Mouse (Mus musculus) ES-CJ7 (cell line): ENCODE results near the gene P3h1.

Experiments
- DNase-seq: peaks from one replicate; pipeline ENCODE4 v3.0.0; 2011; ENCODE audit warnings: low read depth, low spot score

P3h1 gene

DNA sequence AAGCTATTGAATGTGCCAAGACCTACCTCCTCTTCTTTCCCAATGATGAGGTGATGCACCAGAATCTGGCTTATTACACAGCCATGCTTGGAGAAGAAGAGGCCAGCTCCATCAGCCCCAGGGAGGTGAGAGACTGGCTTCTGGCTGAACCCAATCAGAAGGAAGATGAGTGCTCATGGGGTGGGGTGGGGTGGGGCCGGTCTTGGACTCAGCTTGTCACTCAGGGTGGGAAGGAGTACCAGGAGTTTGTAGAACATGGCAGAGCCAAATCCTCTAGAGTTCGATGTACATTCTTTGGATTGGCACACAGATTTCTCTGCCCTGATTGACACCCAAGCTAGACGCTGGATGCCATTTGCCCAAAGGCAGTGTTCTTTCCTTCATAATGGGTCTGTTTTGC lies 5.9 kb downstream of the P3h1 start:
- no peak for DNase-seq

DNA sequence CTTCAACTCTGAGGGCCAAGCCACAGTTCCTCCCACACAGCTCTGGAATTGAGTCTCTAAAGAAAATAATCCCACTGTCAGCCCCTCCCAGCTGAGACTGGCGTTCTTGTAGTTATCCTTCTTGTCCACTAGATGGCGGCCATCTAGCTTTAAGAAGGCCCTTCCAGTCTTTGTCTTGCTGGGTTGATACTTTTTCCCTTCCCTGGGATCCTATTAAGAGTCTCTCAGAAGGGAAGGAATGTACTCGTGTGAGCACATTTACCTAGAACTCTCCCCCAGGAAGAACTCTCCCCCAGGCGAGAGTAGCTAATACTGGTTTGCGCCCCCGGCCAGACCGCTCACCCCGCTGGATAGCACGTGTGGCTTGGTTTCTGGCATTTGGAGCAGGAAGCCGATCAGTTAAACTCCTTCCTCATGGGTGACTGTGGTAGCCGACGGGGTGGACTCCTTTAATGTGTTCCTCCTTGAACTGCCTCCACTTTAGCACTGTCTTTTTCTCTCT lies 6.5 kb downstream of the P3h1 start:
- DNase-seq: peak; percentile 84

DNA sequence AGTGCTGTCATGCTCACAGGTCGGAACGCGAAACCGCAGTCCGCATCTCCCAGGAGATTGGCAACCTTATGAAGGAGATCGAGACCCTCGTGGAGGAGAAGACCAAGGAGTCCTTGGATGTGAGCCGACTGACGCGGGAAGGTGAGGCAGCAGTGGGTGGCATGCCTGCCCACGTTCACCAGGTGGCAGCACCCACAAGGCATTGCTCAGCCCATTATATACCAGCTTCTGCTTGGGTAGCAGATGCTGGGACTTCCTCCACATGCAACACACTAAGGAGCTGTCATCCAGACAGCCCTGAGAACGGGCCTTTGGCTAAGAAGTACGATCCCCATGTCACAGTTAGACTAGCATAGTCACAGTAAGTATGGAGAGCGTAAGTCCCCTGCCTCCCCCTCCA lies 8.9 kb downstream of the P3h1 start:
- DNase-seq: no peak

DNA sequence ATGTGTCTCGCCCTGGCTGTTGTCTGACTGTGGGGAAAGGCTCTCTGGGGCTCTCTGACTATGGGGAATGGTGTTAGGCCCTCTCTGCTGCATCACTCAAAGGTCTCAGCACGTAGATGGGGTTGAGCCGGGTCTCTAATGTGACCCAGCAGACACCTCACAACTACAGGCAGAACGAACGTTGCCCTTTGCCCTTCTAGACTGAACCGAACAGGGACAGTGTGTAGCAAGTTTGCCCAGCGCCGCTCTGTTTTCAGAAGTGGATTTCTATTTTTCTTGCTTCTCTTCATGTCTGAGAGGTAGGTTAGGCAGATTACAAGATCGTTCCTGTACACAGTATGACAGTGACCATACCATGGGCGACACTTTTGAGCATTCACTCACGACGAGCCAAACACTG lies 9.9 kb downstream of the P3h1 start:
- no peak for DNase-seq

DNA sequence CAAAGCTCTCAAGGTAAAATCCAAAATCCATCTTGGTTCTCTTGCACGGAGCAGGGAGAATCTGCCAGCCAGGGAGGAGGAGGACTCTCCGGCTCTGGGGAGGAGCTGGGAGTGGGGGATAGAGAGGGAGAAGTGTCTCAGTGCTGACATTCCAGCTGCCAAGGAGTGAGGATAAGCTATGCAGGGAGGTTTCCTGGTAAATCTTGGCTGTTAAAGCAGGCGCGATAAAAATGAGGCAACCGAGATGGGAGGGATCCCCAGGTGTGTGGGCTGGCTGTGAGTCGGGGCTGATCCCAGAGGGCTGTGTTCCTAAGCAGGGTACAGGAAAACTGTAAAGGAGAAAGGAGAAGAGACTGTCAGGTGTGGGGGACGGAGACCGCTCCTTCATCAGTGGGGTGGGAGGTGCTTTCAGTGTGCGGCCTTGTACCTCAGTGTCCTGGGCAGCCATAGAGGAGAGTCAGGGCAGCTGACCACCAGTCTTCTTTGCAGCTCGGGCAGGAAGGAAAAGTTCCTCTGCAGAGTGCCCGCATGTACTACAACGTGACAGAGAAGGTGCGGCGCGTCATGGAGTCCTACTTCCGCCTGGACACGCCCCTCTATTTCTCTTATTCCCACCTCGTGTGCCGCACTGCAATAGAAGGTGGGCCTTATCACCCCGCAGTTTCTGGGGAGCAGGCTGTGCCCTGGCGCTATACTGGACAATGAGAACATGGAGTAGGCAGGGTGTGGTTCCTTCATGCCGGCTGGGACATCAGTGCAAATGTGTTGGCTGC lies 11.9 kb downstream of the P3h1 start:
- DNase-seq: no peak

DNA sequence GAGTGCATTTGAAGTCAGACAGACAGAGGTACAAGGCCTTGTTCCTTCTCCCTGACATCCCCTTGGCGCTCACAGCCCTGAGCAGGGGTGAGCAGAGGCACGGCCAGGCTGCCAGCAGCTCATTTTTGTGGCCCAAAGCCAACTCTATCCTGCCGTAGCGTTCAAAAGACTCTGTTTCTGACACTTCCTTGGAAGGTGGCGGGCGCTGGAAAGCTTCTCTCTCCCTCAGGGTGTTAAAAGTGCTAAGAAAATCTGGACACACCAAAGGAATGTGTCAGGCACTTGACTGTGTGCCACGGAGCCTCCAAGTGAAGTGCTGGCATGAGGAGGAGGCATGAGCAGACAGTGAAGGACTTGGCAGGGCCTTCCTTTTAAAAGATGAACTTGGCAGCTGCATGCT lies 12.8 kb downstream of the P3h1 start:
- no peak for DNase-seq

DNA sequence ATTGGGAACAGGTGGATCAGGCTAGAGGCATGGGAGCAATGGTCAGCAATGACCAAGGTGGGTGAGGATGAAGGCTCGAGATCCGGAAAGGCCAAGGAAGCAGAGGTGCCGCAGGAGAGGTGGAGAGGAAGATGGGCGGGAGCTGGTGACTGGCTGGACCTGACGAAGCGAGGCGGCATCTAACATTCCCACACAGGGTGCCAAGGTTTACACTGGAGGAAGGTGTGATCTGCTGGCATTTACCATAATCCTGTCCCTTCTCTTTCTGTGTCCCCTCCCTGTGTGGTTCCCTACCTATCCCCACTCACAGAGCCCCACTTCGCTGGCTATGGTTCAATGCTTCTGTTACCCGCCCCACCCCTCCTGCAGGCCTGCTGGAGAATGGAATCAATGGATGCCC lies 13.2 kb downstream of the P3h1 start:
- no peak for DNase-seq

DNA sequence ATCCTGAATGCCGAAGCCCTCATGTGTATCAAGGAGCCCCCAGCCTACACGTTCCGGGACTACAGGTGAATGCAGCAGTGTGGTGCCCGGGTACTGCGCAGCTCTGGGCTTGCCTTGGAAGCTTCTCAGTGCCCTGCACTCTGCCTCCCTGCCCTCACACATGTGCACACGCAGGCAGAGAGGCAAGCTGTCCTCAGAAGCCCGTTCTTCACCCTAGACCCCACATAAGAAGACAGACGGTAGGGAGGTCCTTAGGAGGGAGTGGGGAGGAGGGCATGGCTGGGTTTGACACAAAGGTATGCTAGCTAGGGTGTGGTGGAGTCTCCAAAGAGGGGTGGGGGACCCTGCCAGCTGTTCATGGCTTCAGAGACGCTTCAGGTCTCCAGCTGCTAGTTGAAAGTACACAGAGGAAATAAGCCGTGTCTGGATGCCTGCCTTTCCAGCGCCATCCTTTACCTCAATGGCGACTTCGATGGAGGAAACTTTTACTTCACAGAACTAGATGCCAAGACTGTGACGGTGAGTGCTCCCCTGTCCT lies 14.0 kb downstream of the P3h1 start:
- no peak for DNase-seq

DNA sequence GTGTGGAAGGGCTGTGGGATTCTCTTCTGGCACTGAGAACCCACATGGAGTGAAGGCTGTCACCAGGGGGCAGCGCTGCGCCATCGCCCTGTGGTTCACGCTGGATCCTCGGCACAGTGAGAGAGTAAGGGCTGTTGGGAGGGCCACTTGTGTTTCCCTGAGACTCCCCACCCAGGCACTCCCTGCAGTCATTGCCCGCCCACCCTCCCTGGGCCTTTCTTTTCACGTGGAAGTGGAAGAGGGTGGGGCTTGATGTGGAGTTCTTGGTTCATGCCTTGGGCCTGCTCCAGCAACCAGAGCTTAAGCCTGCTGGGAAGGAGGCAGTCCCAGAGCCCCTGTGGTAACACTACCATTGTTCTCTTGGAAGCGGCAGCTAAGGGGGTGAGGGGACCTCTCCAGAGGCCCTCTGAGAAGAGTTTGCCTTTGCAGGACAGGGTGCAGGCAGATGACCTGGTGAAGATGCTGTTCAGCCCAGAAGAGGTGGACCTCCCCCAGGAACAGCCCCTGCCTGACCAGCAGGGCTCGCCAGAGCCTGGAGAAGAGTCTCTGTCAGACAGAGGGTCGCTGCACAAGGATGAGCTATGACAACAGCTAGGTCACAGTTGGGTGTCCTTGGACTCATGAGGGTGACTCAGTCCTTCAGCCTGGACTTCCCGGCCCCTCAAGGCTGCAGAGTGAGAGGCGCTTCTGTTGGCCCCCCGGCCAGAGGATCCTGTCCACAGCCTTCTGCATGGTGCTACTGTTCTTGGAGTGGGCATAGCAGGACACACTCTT lies 14.9 kb downstream of the P3h1 start:
- DNase-seq: peak; percentile 91

DNA sequence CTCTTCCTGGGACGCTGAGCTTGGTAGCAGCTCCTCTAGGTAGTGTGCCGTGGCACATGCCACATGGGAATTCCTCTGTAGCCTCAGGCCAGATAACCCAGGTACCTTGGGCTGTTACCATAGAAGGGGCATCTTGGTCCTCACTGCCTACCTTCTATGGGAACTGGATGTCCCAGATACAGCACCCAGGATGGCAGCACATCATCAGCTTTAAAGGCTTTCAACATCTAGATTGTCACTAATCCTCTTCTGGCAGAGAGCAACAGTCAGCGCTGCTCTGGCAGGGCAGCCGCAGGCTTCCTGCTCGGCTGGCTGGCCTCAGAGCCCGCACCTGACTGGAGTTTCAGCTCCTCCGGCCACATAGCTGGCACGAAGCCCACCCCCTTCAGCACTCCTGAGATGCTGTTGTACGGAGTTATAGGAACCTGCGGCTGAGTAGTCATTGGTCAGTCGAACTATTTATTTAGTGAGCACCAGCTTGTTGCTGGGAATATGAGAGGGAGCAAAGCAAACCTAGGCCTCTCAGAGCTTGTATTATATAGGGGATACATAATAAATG lies 15.8 kb downstream of the P3h1 start:
- DNase-seq: no peak

DNA sequence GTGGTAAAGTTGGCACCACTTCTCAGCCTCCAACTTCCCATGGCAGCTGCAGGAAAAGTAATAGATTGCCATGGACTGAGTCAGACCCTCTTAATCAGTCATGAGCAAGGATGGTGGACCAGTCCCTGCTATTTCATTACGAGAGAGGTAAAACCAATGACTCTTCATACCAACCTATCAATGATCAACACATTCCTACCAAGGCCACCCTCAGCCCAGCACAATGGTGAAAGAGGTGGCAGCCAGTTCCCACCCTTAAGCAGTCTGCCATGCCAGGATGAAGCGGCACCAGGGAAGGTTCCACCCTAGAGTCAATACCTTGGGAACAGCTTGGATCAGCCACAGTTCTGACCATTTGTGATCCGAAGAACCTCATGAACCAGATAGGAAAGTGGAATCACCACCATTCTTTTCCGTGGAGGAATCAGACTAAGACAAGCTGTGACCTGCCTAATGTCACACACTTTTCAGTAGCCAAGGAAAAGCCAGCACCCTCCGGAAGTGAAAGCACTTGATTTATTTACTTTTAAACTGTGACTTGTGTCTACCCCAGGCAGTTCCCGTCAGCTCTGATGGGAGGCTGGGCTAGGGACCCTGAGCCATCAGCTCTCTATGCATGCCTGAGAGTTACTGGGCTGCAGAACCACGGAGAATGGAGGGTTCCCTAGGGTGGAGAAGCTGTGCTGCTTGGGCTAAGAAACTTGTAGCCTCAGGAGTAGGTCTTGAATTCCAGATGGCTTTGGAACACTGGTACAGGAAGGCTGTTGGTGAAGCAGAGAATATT lies 19.5 kb downstream of the P3h1 start:
- no peak for DNase-seq

DNA sequence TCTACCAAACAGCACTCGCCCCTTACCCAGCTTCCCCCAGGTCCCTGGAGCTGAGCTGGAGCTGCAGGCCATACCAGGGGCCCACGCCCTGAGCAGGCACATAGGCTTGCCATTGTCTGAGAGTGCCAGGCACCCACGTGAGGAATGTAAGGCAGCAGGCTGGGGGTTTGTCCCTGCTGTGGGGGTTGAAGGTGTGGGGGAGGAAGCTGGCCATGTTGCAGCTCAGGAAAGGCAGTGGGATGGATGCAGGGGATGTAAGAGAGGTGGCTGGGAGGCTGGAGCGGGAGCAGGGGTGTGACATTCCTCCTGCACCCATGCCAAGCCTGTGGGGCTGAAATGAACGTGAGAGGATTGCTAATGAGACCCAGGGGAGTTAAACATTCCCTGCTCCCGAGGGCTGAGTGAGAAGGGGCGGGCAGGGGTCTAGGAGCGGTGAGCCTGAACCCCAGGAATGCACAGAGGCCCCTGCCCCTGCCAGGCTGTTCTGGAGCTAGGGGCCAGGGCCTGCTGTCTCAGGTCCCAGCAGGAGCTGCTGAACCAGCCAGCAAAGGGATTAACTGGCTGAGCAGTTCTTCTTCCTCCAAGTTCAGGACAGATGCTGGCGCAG lies 21.4 kb downstream of the P3h1 start:
- no peak for DNase-seq

DNA sequence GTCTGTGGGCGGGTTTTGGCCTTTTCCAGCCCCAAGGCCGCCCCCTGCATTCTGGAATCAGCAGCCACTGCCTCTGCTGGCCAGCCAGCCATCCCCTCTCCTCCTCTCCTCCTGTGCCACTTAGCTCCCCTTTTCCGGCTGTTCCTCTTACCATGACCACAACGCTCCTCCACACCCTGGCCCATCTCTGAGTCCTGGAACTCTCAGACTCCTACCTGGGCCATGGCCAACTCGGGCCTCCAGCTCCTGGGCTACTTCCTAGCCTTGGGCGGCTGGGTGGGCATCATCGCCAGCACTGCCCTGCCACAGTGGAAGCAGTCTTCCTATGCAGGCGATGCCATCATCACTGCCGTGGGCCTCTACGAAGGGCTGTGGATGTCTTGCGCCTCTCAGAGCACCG lies 22.6 kb downstream of the P3h1 start, which contains the start of gene Cldn19:
Gene Cldn19 (plus strand): TSS at position 64 of the 400 bp plus-strand sequence.
- DNase-seq: no peak

DNA sequence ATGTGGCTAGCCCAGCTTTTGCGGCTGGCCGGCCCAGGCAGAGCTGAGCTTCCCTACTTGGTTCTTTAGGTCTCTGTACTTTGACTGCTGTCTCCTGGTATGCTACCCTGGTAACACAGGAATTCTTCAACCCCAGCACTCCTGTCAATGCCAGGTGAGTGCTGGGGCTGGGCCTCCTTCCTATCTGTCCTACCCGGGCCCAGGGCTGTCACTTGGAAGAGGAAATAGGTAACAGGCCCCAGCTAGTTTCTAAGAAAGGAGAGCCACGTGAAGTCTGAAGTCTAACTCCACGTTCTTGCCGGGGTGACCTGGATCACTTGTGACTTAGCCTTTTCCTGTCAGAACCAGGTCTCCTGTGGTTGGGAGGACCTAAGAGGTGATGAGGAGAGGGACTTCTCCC lies 24.4 kb downstream of the P3h1 start:
- DNase-seq: no peak

DNA sequence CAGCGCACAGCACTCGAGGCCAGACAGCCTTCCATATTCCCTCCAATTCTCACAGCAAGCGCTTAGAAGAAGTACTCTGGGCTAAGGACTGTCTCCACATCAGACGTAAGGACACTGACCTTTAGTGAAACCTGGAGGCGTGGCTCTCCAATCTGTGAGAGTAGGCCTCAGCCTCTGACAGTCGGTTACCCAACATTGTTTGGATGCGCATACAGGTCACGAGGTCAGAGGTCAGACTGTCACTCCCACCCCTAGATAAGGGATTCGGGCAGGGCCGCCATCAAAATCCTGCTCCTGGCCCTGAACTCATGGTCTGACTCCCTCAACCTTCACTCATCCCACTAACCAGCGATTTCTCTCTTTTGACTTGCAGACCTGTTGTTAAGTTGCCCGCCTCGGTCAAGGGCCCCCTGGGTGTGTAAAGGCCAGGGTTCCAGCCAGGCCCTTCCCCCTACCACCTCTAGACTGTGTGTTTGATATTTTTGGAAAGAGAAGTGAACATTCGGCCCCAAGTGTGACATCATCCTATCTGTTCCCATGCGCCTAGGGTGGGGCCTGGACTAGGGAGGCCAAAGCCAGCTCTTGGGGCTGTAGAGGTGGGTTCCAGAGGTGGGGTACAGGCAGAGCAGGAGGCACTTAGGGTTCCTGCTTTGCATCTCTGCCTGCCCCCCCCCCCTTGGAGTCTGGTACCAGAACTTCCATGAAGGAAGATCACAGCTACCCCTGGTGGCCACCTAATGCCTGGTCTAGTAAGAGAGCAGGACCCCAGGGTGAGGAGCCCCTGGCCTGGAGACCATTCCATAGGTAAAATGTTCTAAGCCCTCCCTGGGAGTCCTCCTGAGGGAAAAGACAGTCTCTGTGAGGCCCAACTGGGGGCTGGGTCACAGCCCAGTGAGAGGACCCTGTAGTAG lies 26.9 kb downstream of the P3h1 start:
- peak; percentile 79 for DNase-seq

DNA sequence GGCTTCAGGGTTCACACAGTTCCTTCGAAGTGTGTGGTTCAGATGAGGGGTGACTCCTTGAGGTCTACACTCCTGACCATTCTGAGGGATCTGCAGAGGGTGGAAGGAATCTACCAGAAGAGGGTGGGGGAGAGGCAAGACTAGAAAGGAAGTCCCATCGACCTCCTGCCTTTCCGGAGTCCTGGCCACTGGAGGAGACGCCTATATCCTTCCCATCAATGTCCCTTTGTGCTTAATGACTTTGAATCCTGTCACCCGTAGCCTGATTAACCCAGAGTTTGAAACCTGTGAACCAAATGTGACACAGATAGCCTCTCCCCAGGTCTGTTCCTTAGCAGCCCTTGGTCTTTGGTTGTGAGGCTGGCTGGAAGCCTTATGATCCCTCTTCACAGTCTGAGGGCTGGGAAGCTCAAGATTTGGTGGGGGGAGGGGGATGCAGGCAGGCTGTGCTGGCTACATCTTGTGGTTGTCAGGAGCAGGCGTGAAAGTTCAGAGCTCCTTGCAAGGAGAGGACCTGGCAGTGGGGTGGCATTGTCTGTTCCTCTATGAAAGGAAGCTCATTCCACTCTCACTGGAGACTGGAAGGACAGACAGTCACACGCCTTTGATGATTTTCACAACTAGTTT lies 28.5 kb downstream of the P3h1 start:
- no peak for DNase-seq

DNA sequence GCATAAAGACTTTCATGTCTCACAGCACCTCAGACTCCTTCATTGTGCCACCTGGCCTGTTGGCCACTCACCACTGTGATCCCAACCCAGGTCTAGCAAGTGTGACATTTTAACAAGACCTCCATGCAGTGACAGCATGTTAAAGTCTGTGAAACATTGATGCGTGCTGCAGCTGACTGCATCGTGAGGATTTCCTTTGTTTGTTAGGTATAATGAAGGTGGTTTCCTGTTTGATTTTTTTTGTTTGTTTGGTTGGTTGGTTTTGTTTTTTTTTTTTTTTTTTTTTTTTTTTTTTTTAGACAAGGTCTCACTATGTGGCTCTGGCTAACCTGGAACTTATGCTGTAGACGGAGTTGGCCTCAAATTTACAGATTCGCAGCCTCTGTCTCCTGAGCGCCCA lies 29.8 kb downstream of the P3h1 start:
- DNase-seq: no peak

DNA sequence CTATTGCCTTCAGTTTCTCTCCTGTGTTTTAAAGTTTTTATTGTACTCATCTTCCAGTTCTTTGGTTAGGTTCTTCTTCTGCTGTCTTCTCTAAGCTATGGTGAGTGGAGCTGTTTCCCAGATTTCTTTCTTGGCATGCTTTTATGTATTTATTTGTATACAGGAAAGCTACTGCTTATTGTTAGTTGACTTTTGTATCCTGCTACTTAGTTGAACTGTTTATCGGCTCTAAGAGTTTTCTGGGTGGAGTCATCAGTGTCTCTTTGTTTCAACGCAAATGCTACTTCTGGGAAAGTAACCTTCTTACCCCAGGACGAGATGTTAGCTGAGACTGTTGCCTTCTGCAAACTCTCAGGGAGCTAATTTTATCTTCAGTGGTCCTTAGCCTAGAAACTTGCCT lies 30.7 kb downstream of the P3h1 start:
- DNase-seq: no peak

DNA sequence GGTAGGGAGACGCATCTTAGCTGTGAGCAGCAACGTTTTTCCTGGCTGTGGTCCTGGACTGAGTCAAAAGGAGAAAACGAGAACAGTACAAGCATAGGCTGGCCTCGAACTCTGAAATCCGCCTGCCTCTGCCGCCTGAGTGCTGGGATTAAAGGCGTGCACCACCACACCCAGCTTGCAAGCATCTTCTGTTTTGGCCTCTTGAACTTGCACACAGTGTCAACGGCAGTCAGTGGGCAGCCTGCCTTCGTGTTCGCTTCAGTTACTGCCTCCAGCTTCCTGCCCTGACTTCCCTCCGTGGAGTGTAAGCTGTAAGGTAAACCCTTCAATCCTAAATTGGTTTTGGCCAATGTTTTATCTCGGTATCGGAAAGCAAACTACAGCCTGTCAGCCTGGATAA lies 33.9 kb downstream of the P3h1 start:
- no peak for DNase-seq

DNA sequence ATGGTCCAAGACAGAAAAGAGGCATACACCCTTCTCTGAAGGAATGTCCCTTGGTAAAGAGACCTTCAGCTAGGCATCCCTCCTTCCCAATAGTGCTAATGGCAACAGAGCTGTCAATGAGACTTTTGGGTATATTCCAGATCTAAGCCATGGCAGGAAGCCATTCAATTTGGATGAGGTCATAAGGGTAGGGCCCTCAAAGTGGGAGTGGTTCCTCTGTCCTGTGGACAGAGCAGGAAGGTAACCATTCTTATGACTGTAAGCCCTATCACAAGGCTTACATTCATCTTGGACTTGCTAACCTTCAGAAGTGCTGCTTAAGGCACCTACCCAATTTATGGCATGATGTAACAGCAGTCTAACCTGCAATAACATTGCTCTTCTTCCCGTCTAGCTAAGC lies 41.9 kb downstream of the P3h1 start:
- DNase-seq: no peak
